Mouse (Mus musculus) MEL (cell line): ENCODE results near the gene P2rx1.

Experiments
- CHD2 ChIP-seq: IDR thresholded peaks from 2 replicates; pipeline ENCODE4 v1.6.1; 2011; ENCODE audit warnings: low read length, improper control_type of control experiment
- CTCF ChIP-seq, 3 experiments: IDR thresholded peaks in 2 of 3; conservative IDR thresholded peaks in 1 of 3; 2 replicates each; pipeline ENCODE4 v1.5.1; 2011 to 2012; ENCODE audit warnings: low read length in 3 of 3, low read depth in 2 of 3, mild to moderate bottlenecking in 2 of 3, improper control_type of control experiment in 1 of 3, inconsistent platforms in 1 of 3, mixed read lengths in 1 of 3, moderate library complexity in 1 of 3; ENCODE audit not compliant: control insufficient read depth in 1 of 3, insufficient read depth in 1 of 3, poor library complexity in 1 of 3, severe bottlenecking in 1 of 3
- ELF1 ChIP-seq: IDR thresholded peaks from 2 replicates; pipeline ENCODE4 v1.6.1; 2014; ENCODE audit warnings: low read depth, mild to moderate bottlenecking, inconsistent platforms, low read length, improper control_type of control experiment, moderate library complexity
- EP300 ChIP-seq, 2 experiments: IDR thresholded peaks; 2 replicates each; pipeline ENCODE4 v1.6.1; 2011; ENCODE audit warnings: improper control_type of control experiment in 2 of 2, low read length in 2 of 2, low read depth in 1 of 2, mild to moderate bottlenecking in 1 of 2
- ETS1 ChIP-seq: IDR thresholded peaks from 2 replicates; pipeline ENCODE4 v1.6.1; 2012; ENCODE audit warnings: low read depth, mild to moderate bottlenecking, inconsistent platforms, low read length, improper control_type of control experiment, moderate library complexity
- MXI1 ChIP-seq: IDR thresholded peaks from 2 replicates; pipeline ENCODE4 v1.6.1; 2011; ENCODE audit warnings: mild to moderate bottlenecking, low read depth, low read length, improper control_type of control experiment
- MYC ChIP-seq: IDR thresholded peaks from 2 replicates; pipeline ENCODE4 v1.6.1; 2011; ENCODE audit warnings: low read depth, mild to moderate bottlenecking, low read length, improper control_type of control experiment, moderate library complexity
- POLR2A ChIP-seq, 2 experiments: IDR thresholded peaks; 2 replicates each; pipeline ENCODE4 v1.6.1; 2011 to 2012; ENCODE audit warnings: low read length in 2 of 2, mild to moderate bottlenecking in 2 of 2, control low read depth in 1 of 2, improper control_type of control experiment in 1 of 2, low read depth in 1 of 2, moderate library complexity in 1 of 2; ENCODE audit not compliant: control insufficient read depth in 1 of 2, insufficient read depth in 1 of 2, poor library complexity in 1 of 2
- POLR2AphosphoS2 ChIP-seq: IDR thresholded peaks from 2 replicates; pipeline ENCODE4 v1.6.1; 2011; ENCODE audit warnings: low read length, improper control_type of control experiment
- RAD21 ChIP-seq: IDR thresholded peaks from 2 replicates; pipeline ENCODE4 v1.6.1; 2011; ENCODE audit warnings: mild to moderate bottlenecking, low read depth, low read length, improper control_type of control experiment
- SIN3A ChIP-seq: IDR thresholded peaks from 2 replicates; pipeline ENCODE4 v1.6.1; 2012; ENCODE audit warnings: low read length, improper control_type of control experiment, inconsistent platforms
- ZC3H11A ChIP-seq: IDR thresholded peaks from 2 replicates; pipeline ENCODE4 v1.6.1; 2012; ENCODE audit warnings: low read depth, mild to moderate bottlenecking, inconsistent platforms, low read length, improper control_type of control experiment
- ZMIZ1 ChIP-seq: IDR thresholded peaks from 2 replicates; pipeline ENCODE4 v1.6.1; 2012; ENCODE audit warnings: low read depth, mild to moderate bottlenecking, inconsistent platforms, low read length, improper control_type of control experiment, moderate library complexity
- ZNF384 ChIP-seq: IDR thresholded peaks from 2 replicates; pipeline ENCODE4 v1.6.1; 2012; ENCODE audit warnings: low read depth, mild to moderate bottlenecking, inconsistent platforms, low read length, improper control_type of control experiment

DNA sequence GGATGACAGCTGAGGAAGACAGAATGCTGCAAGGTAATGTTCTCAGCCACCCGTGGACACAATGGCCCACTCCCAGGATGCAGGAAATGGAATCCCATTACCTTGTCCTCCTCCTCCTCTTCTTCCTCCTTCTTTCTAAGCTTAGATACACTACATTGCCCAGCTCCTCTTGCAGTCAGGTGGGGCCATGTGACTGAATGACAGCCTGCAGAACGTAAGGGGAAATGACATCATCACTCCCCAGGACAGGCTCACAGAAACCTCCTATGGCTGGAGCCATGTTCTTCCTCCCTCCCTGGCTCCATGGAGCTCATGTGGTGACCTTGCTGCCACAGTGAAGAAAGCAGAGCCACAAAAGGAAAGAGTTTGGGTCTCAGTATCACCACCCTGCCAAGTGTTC is 41.6 kb upstream of the P2rx1 start:
- TF ChIP-seq EP300 (IDR thresholded peaks at IDR 0.05; ENCODE audit: low read depth in 1 of 2, low read length in 2 of 2) (no peak), SIN3A (no peak), ETS1 (peak; percentile 54; the same call in 1 of the 2 replicates), CTCF (IDR thresholded peaks at IDR 0.05 in 2 of 3, conservative IDR thresholded peaks at IDR 0.05 in 1 of 3; ENCODE audit: control insufficient read depth in 1 of 3, insufficient read depth in 1 of 3, low read depth in 2 of 3, low read length in 3 of 3, poor library complexity in 1 of 3, severe bottlenecking in 1 of 3) (no peak), ZC3H11A (no peak), ELF1 (no peak), ZMIZ1 (no peak), MYC (0 out of 2 replicates have a peak, but pooled peaks have one; percentile 15), POLR2A (IDR thresholded peaks at IDR 0.05; ENCODE audit: control insufficient read depth in 1 of 2, insufficient read depth in 1 of 2, low read depth in 1 of 2, low read length in 2 of 2, poor library complexity in 1 of 2) (peak in 1 of 2 experiments; percentile 49; a peak in 1 of 4 replicates), MXI1 (0 out of 2 replicates have a peak, but pooled peaks have one; percentile 41), POLR2AphosphoS2 (no peak), ZNF384 (no peak), RAD21 (no peak), CHD2 (no peak)
